Mouse (Mus musculus) embryonic fibroblast, embryonic 13.5 days (primary cell): ENCODE data around the gene Ngdn. TPM values are rescaled to one million over a fixed set of nuclear protein-coding genes. Genes with fewer than 3 reads are reported as not detected.

Experiments
- H3K27ac ChIP-seq: 2 replicates; pipeline ENCODE4 v1.5.1; 2012; ENCODE audit warnings: low read length, control low read depth, inconsistent platforms; ENCODE audit not compliant: insufficient read depth
- H3K4me1 ChIP-seq: 2 replicates; pipeline ENCODE4 v1.6.1; 2011; ENCODE audit warnings: low read length; ENCODE audit not compliant: control insufficient read depth, insufficient read depth
- H3K4me3 ChIP-seq: 2 replicates; pipeline ENCODE4 v1.5.1; 2011; ENCODE audit warnings: mild to moderate bottlenecking, control low read depth, low read length; ENCODE audit not compliant: insufficient read depth
- CTCF ChIP-seq: IDR thresholded peaks from 2 replicates; pipeline ENCODE4 v1.5.1; 2011; ENCODE audit warnings: mild to moderate bottlenecking, control low read depth, low read length, moderate library complexity, borderline replicate concordance; ENCODE audit not compliant: insufficient read depth
- POLR2A ChIP-seq: IDR thresholded peaks from 2 replicates; pipeline ENCODE4 v1.6.1; 2011; ENCODE audit warnings: low read depth, mild to moderate bottlenecking, control low read depth, low read length, moderate library complexity
- polyA plus RNA-seq: library from polyadenylated mRNA; stranded (reverse); fragments of >200 nt; gene quantifications from 2 replicates; pipeline ENCODE4 v1.2.4, GENCODE M21; 2011; ENCODE audit warnings: low read depth; ENCODE audit not compliant: missing spikeins, insufficient read length

Gene Ngdn
- polyA plus RNA-seq, 1 experiment: 37.7 TPM

- TF ChIP-seq CTCF: no peak
- TF ChIP-seq POLR2A: no peak
- no peaks in the 10 kb centered on the region for H3K4me1 ChIP-seq
- H3K27ac ChIP-seq: no peak overlapping the region
- H3K4me3 ChIP-seq: no peak overlapping the region
Measured at GRCm38 (mm10) chr14:55059009-55059408, 43.8 kb downstream of the Ngdn start.

DNA sequence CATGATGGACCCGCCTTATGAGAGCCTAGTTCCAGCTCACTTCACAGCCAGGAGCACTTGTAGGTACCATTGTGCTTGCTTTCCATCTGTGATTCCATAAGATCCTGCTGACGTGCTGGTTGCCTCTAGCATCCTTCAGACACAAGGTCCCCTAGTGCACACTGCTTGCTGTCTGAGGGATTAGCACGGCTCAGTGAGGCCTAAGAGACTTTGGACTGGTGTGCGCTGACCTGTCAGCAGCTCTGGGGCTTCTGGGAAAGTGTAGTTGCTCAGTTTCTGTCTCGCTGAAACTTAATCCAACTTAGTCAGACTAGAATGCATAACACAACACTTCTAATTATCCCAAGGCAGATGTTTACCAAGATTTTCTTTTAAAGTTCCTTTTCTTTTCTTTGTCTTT, 44.7 kb downstream of the Ngdn start:
- TF ChIP-seq CTCF (no peak), POLR2A (no peak)
- no peak overlapping the region for H3K27ac ChIP-seq

DNA sequence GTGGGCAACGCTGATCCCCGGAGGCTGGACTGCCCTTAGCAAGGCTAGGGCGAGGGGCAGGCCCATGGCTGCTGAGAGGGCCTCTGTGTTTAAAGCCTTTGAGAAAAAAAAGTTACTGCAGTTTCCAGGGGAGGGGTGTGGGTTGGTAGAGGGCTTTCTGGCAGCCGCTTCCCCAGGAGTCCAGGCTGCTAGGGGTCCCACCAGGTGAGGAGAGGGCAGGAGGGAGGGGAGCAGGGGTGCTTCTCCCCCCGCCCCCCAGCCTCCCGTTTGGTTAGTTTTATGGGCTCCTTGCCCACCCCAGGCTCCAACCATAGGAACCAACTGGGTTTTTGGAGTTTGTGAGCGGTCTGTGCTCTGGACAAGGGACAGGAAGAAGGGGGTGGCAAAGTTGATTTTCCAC, 46.6 kb downstream of the Ngdn start:
- Histone ChIP-seq H3K4me3 (no peak overlapping the region), H3K4me1 (no peaks in the 10 kb centered on the region), H3K27ac (no peak overlapping the region)
- TF ChIP-seq CTCF (no peak), POLR2A (no peak)

More for the DNA sequence above, 44.7 kb downstream of the Ngdn start:
- Histone ChIP-seq H3K4me1 (no peaks in the 10 kb centered on the region), H3K4me3 (no peak overlapping the region)

- Histone ChIP-seq H3K27ac (no peak overlapping the region), H3K4me1 (no peaks in the 10 kb centered on the region), H3K4me3 (no peak overlapping the region)
- TF ChIP-seq CTCF (no peak), POLR2A (no peak)
Measured at GRCm38 (mm10) chr14:55062626-55063025, 47.4 kb downstream of the Ngdn start.

- Histone ChIP-seq H3K27ac (no peak overlapping the region), H3K4me1 (no peaks in the 10 kb centered on the region), H3K4me3 (no peak overlapping the region)
- TF ChIP-seq POLR2A (no peak), CTCF (no peak)
Measured at GRCm38 (mm10) chr14:55063117-55063516, 47.9 kb downstream of the Ngdn start.

DNA sequence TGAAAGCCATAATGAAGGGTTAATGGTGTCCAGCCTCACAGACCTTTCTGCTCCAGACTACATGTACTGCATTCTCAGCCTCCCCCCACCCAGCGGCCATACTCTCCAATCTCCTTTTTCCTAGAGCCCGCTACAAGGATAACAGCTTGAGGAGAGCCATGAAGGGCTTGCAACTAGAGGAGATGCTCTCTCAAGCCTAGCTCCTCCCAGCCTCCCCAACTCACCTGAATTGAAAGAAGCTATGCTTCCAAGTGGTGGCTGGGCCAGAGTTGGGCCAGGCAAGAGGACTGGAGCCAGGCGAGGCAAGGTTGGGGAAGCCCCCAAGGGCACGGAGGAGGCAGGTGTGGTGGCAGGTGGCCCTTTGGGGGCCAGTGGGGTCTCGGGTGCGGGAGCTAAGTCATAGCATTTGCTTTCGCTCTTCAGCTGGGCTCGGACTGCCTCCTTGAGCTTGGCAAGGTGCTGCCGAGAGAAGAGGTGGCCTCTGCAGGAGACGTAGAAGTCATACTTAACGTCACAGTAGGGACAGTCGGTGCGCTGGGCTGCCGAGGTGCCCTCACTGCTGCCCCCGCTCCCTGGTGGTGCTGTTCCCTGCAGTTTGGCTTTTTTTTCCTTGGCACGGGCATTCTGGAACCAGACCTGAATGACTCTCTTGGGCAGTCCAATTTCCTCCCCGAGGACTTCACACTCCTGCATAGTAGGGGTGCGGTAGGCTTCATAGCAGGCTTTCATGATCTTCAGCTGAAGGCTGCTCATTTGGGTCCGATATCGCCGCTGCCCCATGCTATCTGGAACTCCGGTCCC, 48.5 kb downstream of the Ngdn start:
- Histone ChIP-seq H3K4me1 (no peaks in the 10 kb centered on the region), H3K4me3 (no peak overlapping the region), H3K27ac (no peak overlapping the region)
- no peak for TF ChIP-seq POLR2A
- no peak for TF ChIP-seq CTCF

- H3K4me1 ChIP-seq: no peaks in the 10 kb centered on the region
Measured at GRCm38 (mm10) chr14:55064481-55065370, 49.5 kb downstream of the Ngdn start.

GRCm38 (mm10) chr14:55065391-55065790, 50.1 kb downstream of the Ngdn start:
- no peak for TF ChIP-seq POLR2A
- Histone ChIP-seq H3K27ac (no peak overlapping the region), H3K4me3 (no peak overlapping the region), H3K4me1 (no peaks in the 10 kb centered on the region)

More at GRCm38 (mm10) chr14:55064481-55065370, 49.5 kb downstream of the Ngdn start:
- no peak overlapping the region for H3K4me3 ChIP-seq
- no peak overlapping the region for H3K27ac ChIP-seq
- no peak for TF ChIP-seq CTCF
- no peak for TF ChIP-seq POLR2A

DNA sequence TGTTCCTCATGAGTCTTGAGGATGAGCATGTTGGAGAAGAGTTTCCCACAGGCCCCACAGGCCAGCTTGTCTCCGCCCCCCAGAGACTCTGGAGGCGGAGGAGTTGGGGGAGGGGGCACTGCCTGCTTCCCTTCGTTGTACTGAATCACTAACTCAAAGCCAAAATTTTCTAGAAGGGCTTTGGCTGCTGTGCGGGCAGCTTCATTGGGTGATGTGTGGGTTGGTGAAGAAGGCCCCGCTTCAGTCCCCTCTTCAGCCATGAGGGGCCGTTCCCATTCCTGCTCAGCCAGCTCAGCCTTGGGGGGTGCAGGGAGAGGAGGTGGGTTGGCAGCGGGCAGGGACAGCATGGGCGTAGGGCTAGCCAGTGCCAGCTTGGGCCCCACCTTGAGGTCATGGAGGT, 50.8 kb downstream of the Ngdn start:
- Histone ChIP-seq H3K4me3 (no peak overlapping the region), H3K27ac (no peak overlapping the region), H3K4me1 (no peaks in the 10 kb centered on the region)
- TF ChIP-seq CTCF: no peak
- no peak for TF ChIP-seq POLR2A

- TF ChIP-seq CTCF (no peak), POLR2A (no peak)
- Histone ChIP-seq H3K4me3 (no peak overlapping the region), H3K4me1 (no peaks in the 10 kb centered on the region), H3K27ac (no peak overlapping the region)
Measured at GRCm38 (mm10) chr14:55071756-55072155, 56.5 kb downstream of the Ngdn start.

Other genes starting within 250 kb of the Ngdn start
- 0.47 and 2.0 TPM in 2 replicates for gene Slc7a8, start 233.5 kb upstream of the Ngdn start, polyA plus RNA-seq
- not detected in 2 replicates for gene Rnf212b, start 201.3 kb upstream of the Ngdn start, polyA plus RNA-seq
- gene Homez, start 144.5 kb upstream of the Ngdn start, polyA plus RNA-seq: 5.4 and 6.9 TPM in 2 replicates
- 8.4 and 10.9 TPM in 2 replicates for gene Ppp1r3e, start 137.9 kb upstream of the Ngdn start, polyA plus RNA-seq
- gene Bcl2l2, start 132.1 kb upstream of the Ngdn start, polyA plus RNA-seq: 48.3 and 53.1 TPM in 2 replicates
- not detected in 2 replicates for gene Gm20521, start 132.0 kb upstream of the Ngdn start, polyA plus RNA-seq
- 168 and 172 TPM in 2 replicates for gene Pabpn1, start 123.0 kb upstream of the Ngdn start, polyA plus RNA-seq
- 17.7 and 20.9 TPM in 2 replicates for gene Slc22a17, start 102.3 kb upstream of the Ngdn start, polyA plus RNA-seq
- gene Efs, start 89.3 kb upstream of the Ngdn start, polyA plus RNA-seq: 17.5 and 26.9 TPM in 2 replicates
- gene Il25, start 82.8 kb upstream of the Ngdn start, polyA plus RNA-seq: not detected in 2 replicates
- not detected in 2 replicates for gene Cmtm5, start 79.2 kb upstream of the Ngdn start, polyA plus RNA-seq
- 1.0 TPM in 1 of 2 replicates, not detected in the other for gene Myh6, start 48.5 kb upstream of the Ngdn start, polyA plus RNA-seq
- not detected in 2 replicates for gene Gm17428, start 38.5 kb upstream of the Ngdn start, polyA plus RNA-seq
- gene Myh7, start 20.8 kb upstream of the Ngdn start, polyA plus RNA-seq: not detected in 2 replicates
- gene Zfhx2, start 76.9 kb downstream of the Ngdn start, polyA plus RNA-seq: 1.9 and 3.5 TPM in 2 replicates
- 13.1 and 17.1 TPM in 2 replicates for gene Thtpa, start 79.3 kb downstream of the Ngdn start, polyA plus RNA-seq
- gene Ap1g2, start 91.1 kb downstream of the Ngdn start, polyA plus RNA-seq: 6.7 and 10.0 TPM in 2 replicates
- 0.73 and 1.6 TPM in 2 replicates for gene Jph4, start 101.5 kb downstream of the Ngdn start, polyA plus RNA-seq
- not detected in 2 replicates for gene Dhrs2, start 206.6 kb downstream of the Ngdn start, polyA plus RNA-seq